Mouse (Mus musculus): ENCODE data around the gene Fam189a2. TPM values are rescaled to one million over a fixed set of nuclear protein-coding genes. Genes with fewer than 3 reads are reported as not detected.

Fam189a2 gene
- polyA plus RNA-seq, 1 experiment from 2014 or later = 9.3 TPM

DNA sequence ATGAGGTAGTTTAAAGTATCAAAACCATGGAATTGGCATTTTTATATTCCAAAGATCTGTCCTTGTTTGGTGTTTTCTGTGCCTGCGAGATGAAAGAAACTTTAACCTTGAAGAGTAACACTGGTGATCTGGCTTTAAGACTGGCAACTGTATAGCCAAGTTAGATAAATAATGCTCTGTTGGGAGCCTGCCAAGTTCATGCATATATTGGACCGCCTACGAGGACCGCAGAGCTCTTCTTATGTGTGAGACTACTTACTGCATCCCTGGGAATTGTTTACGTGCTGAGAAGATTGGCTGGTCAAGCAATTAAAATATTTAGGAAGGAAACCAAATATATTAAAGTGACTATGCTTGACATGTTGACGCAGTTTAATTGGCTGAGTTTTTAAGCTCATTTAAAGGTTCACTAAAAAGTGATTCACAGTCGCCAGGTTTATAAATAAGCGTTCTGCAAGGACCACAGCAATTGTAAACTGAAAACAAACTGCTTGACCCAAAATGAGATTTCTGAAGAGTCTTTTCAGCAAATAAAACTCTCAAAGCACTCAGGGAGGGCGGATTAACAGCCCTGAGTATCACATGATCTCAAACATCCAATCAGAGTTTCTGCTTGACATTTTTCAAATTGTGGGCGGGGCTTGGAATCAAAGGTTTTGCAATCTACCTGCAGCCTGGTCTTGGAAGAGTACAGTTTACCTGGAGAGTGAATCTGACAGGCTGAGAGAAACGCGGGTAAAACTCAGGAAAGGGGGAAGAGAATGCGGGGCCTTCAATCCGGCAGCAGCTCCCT is 8.4 kb upstream of the Fam189a2 start:
- Histone ChIP-seq H3K4me1 (ENCODE audit: control insufficient read depth, insufficient read depth, low read length) (no peaks in the 10 kb centered on the region), H3K9ac (ENCODE audit: low read depth, low read length) (no peak overlapping the region), H3K4me3 (ENCODE audit: low read depth, low read length) (no peak overlapping the region), H3K4me2 (no peak overlapping the region), H3K9me3 (replicated peaks; ENCODE audit: control insufficient read depth, low read length) (no peaks in the 10 kb centered on the region), H3K27ac (ENCODE audit: low read depth, low read length) (no peak overlapping the region), H3K27me3 (ENCODE audit: control insufficient read depth, insufficient read depth, low read length) (no peaks in the 10 kb centered on the region), H3K36me3 (ENCODE audit: control insufficient read depth, insufficient read depth, low read length) (no peaks in the 10 kb centered on the region)
- no peak for ATAC-seq (replicated peaks; ENCODE audit: insufficient number of reproducible peaks, low FRiP score, low TSS enrichment)
- 79% methylated on average over 14 of the region's 14 CpGs for WGBS (ENCODE audit: insufficient replicate concordance)

DNA sequence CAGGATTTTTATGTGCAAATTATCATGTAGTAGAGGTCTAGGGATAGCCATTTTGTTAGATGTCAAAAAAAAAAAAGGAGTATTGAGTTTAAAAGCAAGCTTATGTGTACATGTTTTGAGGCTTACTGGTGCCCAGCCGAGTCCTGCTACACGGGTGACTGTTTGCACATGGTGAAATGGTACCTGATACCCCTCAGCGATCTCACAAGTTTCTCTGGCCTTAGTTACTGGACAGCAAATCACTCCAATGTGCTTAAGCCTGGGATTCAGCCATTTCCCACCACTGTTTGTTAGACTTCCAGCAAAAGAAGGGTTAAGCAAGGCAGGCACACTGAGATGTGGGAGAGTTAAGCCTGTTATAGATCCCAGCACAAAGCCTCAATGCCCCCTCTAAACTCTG is 3.5 kb upstream of the Fam189a2 start:
- Histone ChIP-seq H3K27ac (ENCODE audit: low read depth, low read length) (no peak overlapping the region), H3K9me3 (replicated peaks; ENCODE audit: control insufficient read depth, low read length) (no peaks in the 10 kb centered on the region), H3K9ac (ENCODE audit: low read depth, low read length) (no peak overlapping the region), H3K36me3 (ENCODE audit: control insufficient read depth, insufficient read depth, low read length) (no peaks in the 10 kb centered on the region), H3K4me1 (ENCODE audit: control insufficient read depth, insufficient read depth, low read length) (peaks cover 5% of the 10 kb centered on the region; the same call in 1 of the 2 replicates), H3K4me3 (ENCODE audit: low read depth, low read length) (no peak overlapping the region), H3K4me2 (no peak overlapping the region), H3K27me3 (ENCODE audit: control insufficient read depth, insufficient read depth, low read length) (peaks cover 4% of the 10 kb centered on the region; the same call in 1 of the 2 replicates)
- no peak for ATAC-seq (replicated peaks; ENCODE audit: insufficient number of reproducible peaks, low FRiP score, low TSS enrichment)
- WGBS (ENCODE audit: insufficient replicate concordance) = 69% methylated on average over 3 of the region's 3 CpGs

- WGBS (ENCODE audit: insufficient replicate concordance) = 47% methylated on average over 5 of the region's 5 CpGs
- H3K36me3 ChIP-seq (ENCODE audit: control insufficient read depth, insufficient read depth, low read length) = no peaks in the 10 kb centered on the region
These were observed 1.9 kb upstream of the Fam189a2 start for GRCm38 (mm10) chr19:24032654-24033236.

GRCm38 (mm10) chr19:24030511-24030870 is 328 bp downstream of the Fam189a2 start:
- ATAC-seq (replicated peaks; ENCODE audit: insufficient number of reproducible peaks, low FRiP score, low TSS enrichment) = peak; percentile 36
- Histone ChIP-seq H3K27me3 (ENCODE audit: control insufficient read depth, insufficient read depth, low read length) (peaks cover 4% of the 10 kb centered on the region; the same call in 1 of the 2 replicates), H3K9me3 (replicated peaks; ENCODE audit: control insufficient read depth, low read length) (no peaks in the 10 kb centered on the region), H3K4me1 (ENCODE audit: control insufficient read depth, insufficient read depth, low read length) (peaks cover 8% of the 10 kb centered on the region), H3K36me3 (ENCODE audit: control insufficient read depth, insufficient read depth, low read length) (no peaks in the 10 kb centered on the region), H3K27ac (ENCODE audit: low read depth, low read length) (peak overlapping the region; percentile 81), H3K9ac (ENCODE audit: low read depth, low read length) (peak overlapping the region; percentile 82), H3K4me3 (ENCODE audit: low read depth, low read length) (peak overlapping the region; percentile 74), H3K4me2 (peak overlapping the region; percentile 79)
- under 1% methylated on average over 39 of the region's 49 CpGs for WGBS (ENCODE audit: insufficient replicate concordance)

More at GRCm38 (mm10) chr19:24032654-24033236, 1.9 kb upstream of the Fam189a2 start:
- ATAC-seq (replicated peaks; ENCODE audit: insufficient number of reproducible peaks, low FRiP score, low TSS enrichment) = no peak
- Histone ChIP-seq H3K27me3 (ENCODE audit: control insufficient read depth, insufficient read depth, low read length) (peaks cover 4% of the 10 kb centered on the region; the same call in 1 of the 2 replicates), H3K9ac (ENCODE audit: low read depth, low read length) (no peak overlapping the region), H3K27ac (ENCODE audit: low read depth, low read length) (no peak overlapping the region), H3K4me2 (no peak overlapping the region), H3K4me1 (ENCODE audit: control insufficient read depth, insufficient read depth, low read length) (peaks cover 8% of the 10 kb centered on the region), H3K4me3 (ENCODE audit: low read depth, low read length) (no peak overlapping the region), H3K9me3 (replicated peaks; ENCODE audit: control insufficient read depth, low read length) (no peaks in the 10 kb centered on the region)

DNA sequence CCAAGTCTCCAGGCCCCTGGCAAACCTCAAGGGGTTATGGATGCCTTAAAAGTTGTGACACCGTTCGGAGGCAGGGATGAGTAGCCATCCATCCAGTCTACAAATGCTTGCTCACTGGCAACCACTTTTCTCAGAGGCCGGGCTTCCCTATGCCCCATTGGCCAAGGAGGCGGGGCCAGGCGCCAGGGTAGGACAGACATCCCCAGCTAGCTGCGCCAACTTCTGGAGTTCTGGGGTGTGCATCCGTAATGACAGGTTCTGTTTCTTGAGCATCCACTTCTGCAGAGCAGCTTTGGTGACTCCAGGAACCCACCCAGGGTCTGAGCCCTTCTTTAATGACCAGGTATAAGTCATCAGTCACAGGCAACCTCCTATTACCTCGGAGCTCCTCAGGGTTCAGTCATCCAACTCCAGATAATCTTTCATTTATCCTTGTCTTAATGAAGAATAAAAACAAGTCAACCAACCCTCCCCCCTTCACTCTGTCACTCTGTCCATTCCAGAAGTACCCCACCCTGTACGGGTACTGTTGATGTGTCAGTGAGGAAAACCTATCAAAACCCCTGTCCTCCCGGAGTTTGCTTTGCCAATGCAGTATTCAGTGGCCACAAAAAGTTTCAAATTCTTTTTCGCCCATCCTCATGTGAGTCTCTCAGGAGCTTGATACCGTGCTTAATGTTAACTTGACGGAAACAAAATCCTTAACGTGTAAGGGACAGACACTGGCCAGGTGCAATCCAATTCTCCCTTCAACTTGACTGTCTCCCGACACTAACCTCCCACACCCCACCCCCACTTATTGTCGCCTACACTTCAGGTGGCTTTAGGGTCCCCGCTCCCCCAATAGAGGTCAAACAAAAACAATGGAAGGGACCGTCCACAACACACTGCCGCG is 956 bp downstream of the Fam189a2 start:
- ATAC-seq (replicated peaks; ENCODE audit: insufficient number of reproducible peaks, low FRiP score, low TSS enrichment) = peak; percentile 35; the same call in 1 of the 2 replicates
- no peaks in the 10 kb centered on the region for H3K9me3 ChIP-seq (replicated peaks; ENCODE audit: control insufficient read depth, low read length)
- H3K27ac ChIP-seq (ENCODE audit: low read depth, low read length) = peak overlapping the region; percentile 81
- H3K4me3 ChIP-seq (ENCODE audit: low read depth, low read length) = peak overlapping the region; percentile 74
- H3K27me3 ChIP-seq (ENCODE audit: control insufficient read depth, insufficient read depth, low read length) = peaks cover 4% of the 10 kb centered on the region; the same call in 1 of the 2 replicates
- peak overlapping the region; percentile 82 for H3K9ac ChIP-seq (ENCODE audit: low read depth, low read length)
- 13% methylated on average over 20 of the region's 20 CpGs for WGBS (ENCODE audit: insufficient replicate concordance)
- H3K4me1 ChIP-seq (ENCODE audit: control insufficient read depth, insufficient read depth, low read length) = peaks cover 13% of the 10 kb centered on the region
- peak overlapping the region; percentile 79 for H3K4me2 ChIP-seq
- no peaks in the 10 kb centered on the region for H3K36me3 ChIP-seq (ENCODE audit: control insufficient read depth, insufficient read depth, low read length)

GRCm38 (mm10) chr19:24025876-24026275 is 4.9 kb downstream of the Fam189a2 start:
- Histone ChIP-seq H3K4me2 (no peak overlapping the region), H3K4me1 (ENCODE audit: control insufficient read depth, insufficient read depth, low read length) (peaks cover 16% of the 10 kb centered on the region), H3K36me3 (ENCODE audit: control insufficient read depth, insufficient read depth, low read length) (no peaks in the 10 kb centered on the region), H3K27me3 (ENCODE audit: control insufficient read depth, insufficient read depth, low read length) (no peaks in the 10 kb centered on the region; the same call in 1 of the 2 replicates), H3K4me3 (ENCODE audit: low read depth, low read length) (no peak overlapping the region), H3K9me3 (replicated peaks; ENCODE audit: control insufficient read depth, low read length) (no peaks in the 10 kb centered on the region), H3K27ac (ENCODE audit: low read depth, low read length) (no peak overlapping the region), H3K9ac (ENCODE audit: low read depth, low read length) (no peak overlapping the region)
- 64% methylated on average over 5 of the region's 5 CpGs for WGBS (ENCODE audit: insufficient replicate concordance)
- ATAC-seq (replicated peaks; ENCODE audit: insufficient number of reproducible peaks, low FRiP score, low TSS enrichment) = no peak

DNA sequence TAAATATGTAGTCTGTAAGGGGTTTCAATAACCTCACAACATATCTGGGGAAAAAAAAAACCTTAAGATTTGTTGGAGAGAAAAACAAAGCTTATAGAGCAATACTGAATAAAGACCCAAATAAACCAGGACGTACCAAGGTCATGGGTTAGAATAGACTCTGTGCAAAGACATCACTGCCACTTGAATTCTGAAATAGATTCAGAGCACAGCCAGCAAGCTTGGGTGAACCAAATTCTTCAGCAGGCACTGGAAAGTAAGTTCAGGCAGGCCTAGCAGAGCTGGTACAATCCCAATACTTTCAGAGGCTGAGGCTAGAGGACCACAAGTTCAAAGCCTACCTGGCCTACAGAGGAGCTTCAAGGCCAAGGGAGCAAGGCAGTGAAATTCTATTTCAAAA is 6.2 kb downstream of the Fam189a2 start:
- H3K9me3 ChIP-seq (replicated peaks; ENCODE audit: control insufficient read depth, low read length) = no peaks in the 10 kb centered on the region
- H3K27ac ChIP-seq (ENCODE audit: low read depth, low read length) = peak overlapping the region; percentile 7; the same call in 1 of the 2 replicates
- H3K27me3 ChIP-seq (ENCODE audit: control insufficient read depth, insufficient read depth, low read length) = no peaks in the 10 kb centered on the region
- no peak overlapping the region for H3K4me2 ChIP-seq
- H3K36me3 ChIP-seq (ENCODE audit: control insufficient read depth, insufficient read depth, low read length) = no peaks in the 10 kb centered on the region
- no peak for ATAC-seq (replicated peaks; ENCODE audit: insufficient number of reproducible peaks, low FRiP score, low TSS enrichment)
- peaks cover 16% of the 10 kb centered on the region for H3K4me1 ChIP-seq (ENCODE audit: control insufficient read depth, insufficient read depth, low read length)
- WGBS (ENCODE audit: insufficient replicate concordance) = 46% methylated on average over 1 of the region's 1 CpGs
- no peak overlapping the region for H3K4me3 ChIP-seq (ENCODE audit: low read depth, low read length)
- H3K9ac ChIP-seq (ENCODE audit: low read depth, low read length) = no peak overlapping the region

DNA sequence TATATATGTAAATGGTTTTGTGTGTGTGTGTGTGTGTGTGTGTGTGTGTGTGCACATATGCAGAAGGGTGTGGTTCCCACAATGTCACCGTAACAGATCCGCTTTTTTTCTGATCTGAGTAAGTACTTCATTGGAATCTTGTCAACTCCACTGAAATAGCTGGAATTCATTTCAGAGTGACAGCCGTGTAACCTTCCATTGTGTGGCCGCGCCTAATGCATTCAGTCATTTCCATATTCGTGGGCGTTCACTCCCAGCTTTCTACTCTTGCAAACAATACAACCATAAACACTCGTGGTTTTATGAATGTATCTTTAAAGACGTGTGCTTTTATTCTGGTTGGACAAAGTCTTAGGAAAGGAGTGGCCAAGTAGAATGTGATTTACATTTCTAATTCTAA is 6.7 kb downstream of the Fam189a2 start:
- peaks cover 16% of the 10 kb centered on the region for H3K4me1 ChIP-seq (ENCODE audit: control insufficient read depth, insufficient read depth, low read length)
- no peaks in the 10 kb centered on the region for H3K27me3 ChIP-seq (ENCODE audit: control insufficient read depth, insufficient read depth, low read length)
- no peaks in the 10 kb centered on the region for H3K9me3 ChIP-seq (replicated peaks; ENCODE audit: control insufficient read depth, low read length)
- H3K27ac ChIP-seq (ENCODE audit: low read depth, low read length) = 0 out of 2 replicates have a peak overlapping the region, but pooled peaks have one; percentile 7
- ATAC-seq (replicated peaks; ENCODE audit: insufficient number of reproducible peaks, low FRiP score, low TSS enrichment) = no peak
- H3K4me3 ChIP-seq (ENCODE audit: low read depth, low read length) = no peak overlapping the region
- WGBS (ENCODE audit: insufficient replicate concordance) = 77% methylated on average over 9 of the region's 9 CpGs
- no peak overlapping the region for H3K4me2 ChIP-seq
- no peaks in the 10 kb centered on the region for H3K36me3 ChIP-seq (ENCODE audit: control insufficient read depth, insufficient read depth, low read length)
- no peak overlapping the region for H3K9ac ChIP-seq (ENCODE audit: low read depth, low read length)

Data from heart, embryonic 11.5 days (tissue).